Mouse (Mus musculus): ENCODE results near the gene Gabarapl1. TPM values are rescaled to one million over a fixed set of nuclear protein-coding genes. Genes with fewer than 3 reads are reported as not detected.

Gene Gabarapl1
- polyA plus RNA-seq, 1 experiment from 2014 or later: 159 TPM

DNA sequence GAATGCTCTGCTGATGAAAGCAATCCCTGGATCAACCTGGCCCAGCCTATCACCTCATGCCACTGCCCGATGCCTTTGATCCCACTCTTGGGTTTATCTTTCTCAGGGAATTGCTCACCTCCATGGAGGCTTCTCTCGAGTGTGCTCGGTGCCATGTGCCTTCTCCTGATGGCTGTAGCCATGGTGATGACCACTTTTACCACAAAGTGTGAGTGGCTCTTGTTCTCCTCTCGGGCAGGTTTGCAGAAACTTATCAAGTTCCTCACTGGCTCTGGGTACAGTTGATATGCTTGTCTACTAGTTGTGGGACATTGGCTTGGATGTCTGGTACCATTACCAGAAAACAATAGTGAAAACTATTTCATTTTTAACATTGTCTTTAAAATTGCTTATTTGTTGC is 48.9 kb downstream of the Gabarapl1 start:
- Histone ChIP-seq H3K4me2 (replicated peaks) (no peak overlapping the region), H3K27me3 (no peaks in the 10 kb centered on the region), H3K27ac (no peak overlapping the region), H3K36me3 (no peaks in the 10 kb centered on the region), H3K9ac (replicated peaks) (no peak overlapping the region), H3K4me3 (replicated peaks) (no peak overlapping the region), H3K9me3 (no peaks in the 10 kb centered on the region), H3K4me1 (replicated peaks) (no peaks in the 10 kb centered on the region)
- WGBS: 81% methylated on average over 4 of the region's 4 CpGs
- ATAC-seq: no peak

DNA sequence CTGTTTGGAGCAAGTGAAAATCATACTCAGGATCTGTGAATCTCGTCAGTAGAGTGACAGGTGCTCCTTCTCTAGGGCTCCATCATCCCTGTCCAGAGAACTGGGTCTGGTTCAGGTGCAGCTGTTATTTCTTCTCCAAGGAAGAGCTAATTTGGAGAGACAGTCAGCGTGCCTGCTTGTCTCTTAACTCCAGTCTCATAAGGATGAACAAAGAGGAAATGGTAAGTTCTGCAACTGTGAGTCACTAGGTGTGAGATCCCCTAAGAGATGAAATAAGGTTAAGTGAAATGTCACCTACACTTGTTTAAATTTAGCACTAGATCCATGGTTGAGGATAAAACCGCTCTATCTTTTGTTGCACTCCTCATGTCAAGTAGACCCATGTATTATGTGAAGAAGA is 50.1 kb downstream of the Gabarapl1 start:
- H3K9me3 ChIP-seq: no peaks in the 10 kb centered on the region
- 82% methylated on average over 3 of the region's 3 CpGs for WGBS
- H3K27ac ChIP-seq: no peak overlapping the region
- no peaks in the 10 kb centered on the region for H3K36me3 ChIP-seq
- H3K9ac ChIP-seq (replicated peaks): no peak overlapping the region
- no peaks in the 10 kb centered on the region for H3K27me3 ChIP-seq
- no peaks in the 10 kb centered on the region for H3K4me1 ChIP-seq (replicated peaks)
- no peak overlapping the region for H3K4me3 ChIP-seq (replicated peaks)
- no peak for ATAC-seq
- no peak overlapping the region for H3K4me2 ChIP-seq (replicated peaks)

DNA sequence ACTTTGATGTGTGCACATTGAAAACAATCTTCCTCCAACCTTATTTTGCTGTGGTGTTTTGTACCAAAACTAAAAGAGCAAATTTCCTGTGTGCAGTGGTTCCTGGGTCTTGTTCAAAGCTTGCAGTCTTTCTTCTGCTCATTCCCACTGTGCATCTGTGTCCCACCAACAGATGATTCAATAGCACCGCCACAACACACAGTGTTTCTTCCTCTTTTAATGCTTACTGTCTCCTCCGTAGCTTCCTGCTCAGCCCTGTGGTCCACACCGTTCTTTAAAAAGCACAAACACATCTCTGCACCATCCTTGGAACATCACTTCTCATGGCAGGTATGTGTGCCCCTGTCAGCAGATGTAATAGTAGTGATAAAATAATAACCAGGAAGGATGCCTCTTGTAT is 58.5 kb downstream of the Gabarapl1 start, which contains the start of gene Klrd1:
Gene Klrd1, plus strand, starts transcription at position 275 of the 400 bp plus-strand sequence.
- H3K9ac ChIP-seq (replicated peaks): no peak within 1 kb of the TSS
- no peaks in the 10 kb centered on the region for H3K9me3 ChIP-seq
- no peaks in the 10 kb centered on the region for H3K27me3 ChIP-seq
- no peak for ATAC-seq
- 83% methylated on average over 3 of the region's 3 CpGs for WGBS
- H3K4me3 ChIP-seq (replicated peaks): no peak within 1 kb of the TSS
- no peak within 1 kb of the TSS for H3K4me2 ChIP-seq (replicated peaks)
- H3K27ac ChIP-seq: no peak within 1 kb of the TSS
- no peaks in the 10 kb centered on the region for H3K4me1 ChIP-seq (replicated peaks)
- H3K36me3 ChIP-seq: no peaks in the 10 kb centered on the region

Other genes starting within 250 kb of the Gabarapl1 start
- not detected in 2 replicates for gene 4922502D21Rik, start 201.4 kb upstream of the Gabarapl1 start, polyA plus RNA-seq (2015; fragmentation: Nextera tagmentation; extraction: Ambion mirVana)
- 0.23 TPM in 1 of 2 replicates, not detected in the other for gene Clec12a, start 190.5 kb upstream of the Gabarapl1 start, polyA plus RNA-seq (2015; fragmentation: Nextera tagmentation; extraction: Ambion mirVana)
- gene Clec12b, start 147.3 kb upstream of the Gabarapl1 start, polyA plus RNA-seq (2015; fragmentation: Nextera tagmentation; extraction: Ambion mirVana): 0.12 TPM in 1 of 2 replicates, not detected in the other
- 3.6 and 3.9 TPM in 2 replicates for gene Clec1b, start 135.9 kb upstream of the Gabarapl1 start, polyA plus RNA-seq (2015; fragmentation: Nextera tagmentation; extraction: Ambion mirVana)
- gene Clec9a, start 124.3 kb upstream of the Gabarapl1 start, polyA plus RNA-seq (2015; fragmentation: Nextera tagmentation; extraction: Ambion mirVana): 0.22 and 0.23 TPM in 2 replicates
- 1.7 and 1.8 TPM in 2 replicates for gene Clec1a, start 81.2 kb upstream of the Gabarapl1 start, polyA plus RNA-seq (2015; fragmentation: Nextera tagmentation; extraction: Ambion mirVana)
- gene Olr1, start 26.0 kb upstream of the Gabarapl1 start, polyA plus RNA-seq (2015; fragmentation: Nextera tagmentation; extraction: Ambion mirVana): not detected in 2 replicates
- gene Tmem52b, start 20.6 kb upstream of the Gabarapl1 start, polyA plus RNA-seq (2015; fragmentation: Nextera tagmentation; extraction: Ambion mirVana): not detected in 2 replicates
- not detected in 2 replicates for gene Klre1, start 44.7 kb downstream of the Gabarapl1 start, polyA plus RNA-seq (2015; fragmentation: Nextera tagmentation; extraction: Ambion mirVana)
- gene Klrd1, start 58.6 kb downstream of the Gabarapl1 start, polyA plus RNA-seq (2015; fragmentation: Nextera tagmentation; extraction: Ambion mirVana): not detected in 2 replicates
- 0.22 and 0.38 TPM in 2 replicates for gene Klrk1, start 90.7 kb downstream of the Gabarapl1 start, polyA plus RNA-seq (2015; fragmentation: Nextera tagmentation; extraction: Ambion mirVana)
- gene Klrc3, start 110.2 kb downstream of the Gabarapl1 start, polyA plus RNA-seq (2015; fragmentation: Nextera tagmentation; extraction: Ambion mirVana): not detected in 2 replicates
- gene Klrc2, start 127.5 kb downstream of the Gabarapl1 start, polyA plus RNA-seq (2015; fragmentation: Nextera tagmentation; extraction: Ambion mirVana): not detected in 2 replicates
- not detected in 2 replicates for gene Klrc1, start 145.8 kb downstream of the Gabarapl1 start, polyA plus RNA-seq (2015; fragmentation: Nextera tagmentation; extraction: Ambion mirVana)
- gene Klri1, start 184.0 kb downstream of the Gabarapl1 start, polyA plus RNA-seq (2015; fragmentation: Nextera tagmentation; extraction: Ambion mirVana): not detected in 2 replicates
- not detected in 2 replicates for gene Klri2, start 207.3 kb downstream of the Gabarapl1 start, polyA plus RNA-seq (2015; fragmentation: Nextera tagmentation; extraction: Ambion mirVana)

All from midbrain, embryonic 13.5 days (tissue).